Mouse (Mus musculus) intestine, postnatal 0 days (tissue): ENCODE results near the gene Ncbp1. TPM values are rescaled to one million over a fixed set of nuclear protein-coding genes. Genes with fewer than 3 reads are reported as not detected.

ENCODE experiments used
- ATAC-seq: fragments of 200-750 bp; cut with Nextera tagmentation; 2 replicates; pipeline ENCODE4 v1.8.0; 2017; ENCODE audit warnings: mild to moderate bottlenecking, moderate TSS enrichment, moderate library complexity
- H3K27ac ChIP-seq: fragments of 300-500 bp; sonication (generic); 2 replicates; pipeline ENCODE4 v1.5.1; 2014; ENCODE audit warnings: mild to moderate bottlenecking, low read depth, low read length, moderate library complexity
- H3K27me3 ChIP-seq: fragments of 300-500 bp; sonication (generic); replicated peaks from 2 replicates; pipeline ENCODE4 v1.6.1; 2014; ENCODE audit warnings: low read length, mixed read lengths; ENCODE audit not compliant: control insufficient read depth, insufficient read depth
- H3K36me3 ChIP-seq: fragments of 300-500 bp; sonication (generic); 2 replicates; pipeline ENCODE4 v1.6.1; 2014; ENCODE audit warnings: mild to moderate bottlenecking, moderate library complexity; ENCODE audit not compliant: control insufficient read depth, insufficient read depth
- H3K4me1 ChIP-seq: fragments of 300-500 bp; sonication (generic); replicated peaks from 2 replicates; pipeline ENCODE4 v1.6.1; 2014; ENCODE audit warnings: antibody characterized with exemption, low read length, mixed read lengths; ENCODE audit not compliant: control insufficient read depth, insufficient read depth
- H3K4me2 ChIP-seq: fragments of 300-500 bp; sonication (generic); replicated peaks from 2 replicates; pipeline ENCODE4 v1.6.1; 2014; ENCODE audit warnings: low read depth, mild to moderate bottlenecking, moderate library complexity
- H3K4me3 ChIP-seq: fragments of 300-500 bp; sonication (generic); 2 replicates; pipeline ENCODE4 v1.5.1; 2014; ENCODE audit warnings: low read depth, low read length
- H3K9ac ChIP-seq: fragments of 300-500 bp; sonication (generic); 2 replicates; pipeline ENCODE4 v1.6.1; 2014; ENCODE audit warnings: mild to moderate bottlenecking, low read depth, low read length
- H3K9me3 ChIP-seq: fragments of 300-500 bp; sonication (generic); 2 replicates; pipeline ENCODE4 v1.6.1; 2016; ENCODE audit warnings: mixed run types; ENCODE audit not compliant: control insufficient read depth
- CTCF ChIP-seq: sonication (generic); IDR thresholded peaks from 2 replicates; pipeline ENCODE4 v1.5.1; 2016; ENCODE audit warnings: low read depth, mild to moderate bottlenecking, control low read depth, antibody characterized with exemption, moderate library complexity
- WGBS: fragments of 180-500 bp; shearing (Covaris S2); extraction: QIAGEN DNeasy Blood & Tissue Kit; methylation state at CpG from one replicate; pipeline ENCODE4 v1.1.7; 2014; 5-methylcytosine and 5-hydroxymethylcytosine counted together
- polyA plus RNA-seq: library from polyadenylated mRNA; unstranded; fragments of >200 nt; fragmentation: Nextera tagmentation; extraction: Ambion mirVana; gene quantifications from 2 replicates; pipeline ENCODE4 v1.2.1, GENCODE M21; 2015

The Ncbp1 gene
- polyA plus RNA-seq, 1 experiment from 2014 or later, result 21.7 TPM

DNA sequence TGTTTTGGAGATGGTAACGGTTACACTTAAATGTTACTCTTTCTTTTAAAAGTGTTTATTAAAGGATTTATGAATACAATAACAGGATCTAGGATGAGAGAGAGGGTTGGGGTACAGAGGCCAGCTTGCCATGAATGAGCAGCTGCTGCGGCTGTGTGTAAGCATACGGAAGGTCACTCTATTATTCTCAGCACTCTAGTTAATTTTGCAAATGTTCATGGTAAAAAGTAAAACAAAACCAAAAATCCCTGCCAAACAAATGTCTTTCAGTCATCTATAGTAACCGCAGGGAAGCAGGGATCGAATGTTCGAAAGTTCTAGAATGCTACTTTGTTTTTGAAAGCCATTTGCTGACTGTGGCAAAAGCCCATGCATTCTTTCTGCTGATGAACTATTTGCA, 15.1 kb upstream of the Ncbp1 start:
- TF ChIP-seq CTCF, result no peak
- Histone ChIP-seq H3K27ac (no peak overlapping the region), H3K4me1 (no peaks in the 10 kb centered on the region), H3K36me3 (peaks cover 71% of the 10 kb centered on the region), H3K9ac (no peak overlapping the region), H3K4me3 (no peak overlapping the region), H3K4me2 (no peak overlapping the region), H3K9me3 (no peaks in the 10 kb centered on the region), H3K27me3 (no peaks in the 10 kb centered on the region)
- no peak for ATAC-seq
- 78% methylated on average over 6 of the region's 6 CpGs for whole genome bisulfite sequencing

DNA sequence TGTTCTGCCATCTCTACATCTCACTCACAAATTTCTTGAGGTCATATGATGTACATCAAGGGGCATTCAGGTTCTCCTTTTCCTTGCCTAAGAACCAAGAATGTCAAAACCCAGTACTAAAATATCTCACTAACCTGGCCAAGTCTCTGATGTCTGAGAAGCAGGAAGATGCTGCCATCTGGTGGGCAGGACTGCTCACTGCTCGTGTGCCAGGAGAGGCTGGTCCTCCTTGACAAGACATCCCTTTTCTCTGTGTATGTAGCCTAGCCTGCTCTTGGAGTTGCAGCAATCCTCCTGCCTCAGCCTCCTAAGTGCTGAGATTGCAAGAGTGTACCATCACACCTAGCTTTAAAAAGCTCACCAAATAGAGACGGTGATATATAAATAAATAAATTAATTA, 11.9 kb upstream of the Ncbp1 start:
- no peaks in the 10 kb centered on the region for H3K27me3 ChIP-seq
- H3K9me3 ChIP-seq, result no peaks in the 10 kb centered on the region
- peaks cover 73% of the 10 kb centered on the region for H3K36me3 ChIP-seq
- H3K4me2 ChIP-seq, result no peak overlapping the region
- ATAC-seq, result no peak
- H3K4me3 ChIP-seq, result no peak overlapping the region
- WGBS, result 46% methylated on average over 2 of the region's 2 CpGs
- no peak overlapping the region for H3K27ac ChIP-seq
- H3K4me1 ChIP-seq, result no peaks in the 10 kb centered on the region
- H3K9ac ChIP-seq, result no peak overlapping the region
- TF ChIP-seq CTCF, result peak; percentile 95

DNA sequence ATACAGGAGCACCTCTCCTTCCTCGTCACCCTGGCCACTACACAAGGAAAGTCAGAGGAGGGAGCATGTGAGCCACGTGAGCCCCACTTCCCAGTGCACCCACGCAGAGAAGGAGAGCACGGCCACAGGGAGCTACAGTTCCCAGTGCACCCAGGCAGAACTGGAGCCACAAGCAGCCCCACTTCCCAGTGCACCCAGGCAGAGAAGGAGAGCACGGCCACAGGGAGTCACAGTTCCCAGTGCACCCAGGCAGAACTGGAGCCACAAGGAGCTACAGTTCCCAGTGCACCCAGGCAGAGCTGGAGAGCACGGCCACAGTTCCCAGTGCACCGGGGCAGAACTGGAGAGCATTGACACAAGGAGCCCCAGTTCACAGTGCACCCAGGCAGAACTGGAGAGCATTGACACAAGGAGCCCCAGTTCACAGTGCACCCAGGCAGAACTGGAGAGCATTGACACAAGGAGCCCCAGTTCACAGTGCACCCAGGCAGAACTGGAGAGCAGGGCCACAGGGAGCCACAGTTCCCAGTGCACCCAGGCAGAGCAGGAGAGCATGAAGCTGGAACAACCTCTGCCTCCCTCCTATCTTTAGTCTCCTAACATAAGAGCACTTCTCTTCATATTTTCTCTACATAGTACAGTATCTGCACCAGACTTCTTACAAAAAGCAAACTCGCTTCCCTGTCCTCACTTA, 9.0 kb upstream of the Ncbp1 start:
- Histone ChIP-seq H3K4me2 (no peak overlapping the region), H3K36me3 (peaks cover 76% of the 10 kb centered on the region), H3K9me3 (no peaks in the 10 kb centered on the region), H3K27me3 (no peaks in the 10 kb centered on the region), H3K9ac (no peak overlapping the region), H3K4me3 (no peak overlapping the region), H3K27ac (no peak overlapping the region), H3K4me1 (no peaks in the 10 kb centered on the region)
- no peak for TF ChIP-seq CTCF
- 92% methylated on average over 8 of the region's 8 CpGs for WGBS
- ATAC-seq, result no peak

DNA sequence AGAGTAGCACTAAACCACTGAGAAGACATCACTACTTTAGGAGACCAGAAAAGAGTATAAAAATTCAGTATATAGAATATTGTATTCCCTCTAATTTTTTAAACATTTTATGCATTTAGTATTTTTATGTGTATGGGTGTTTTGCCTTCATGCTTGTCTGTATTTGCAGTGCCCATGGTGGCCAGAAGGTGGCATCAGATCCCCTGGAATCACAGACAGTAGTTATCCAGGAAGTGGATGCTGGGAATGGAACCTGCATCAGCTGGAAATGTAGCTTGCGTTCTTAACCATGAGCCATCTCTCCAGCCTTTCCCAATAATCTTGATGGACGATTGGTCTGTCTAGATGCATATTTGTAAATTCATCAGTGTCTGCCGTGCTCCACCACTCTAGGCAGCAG, 8.2 kb upstream of the Ncbp1 start:
- Histone ChIP-seq H3K27ac (no peak overlapping the region), H3K9ac (no peak overlapping the region), H3K4me3 (no peak overlapping the region), H3K9me3 (no peaks in the 10 kb centered on the region), H3K27me3 (no peaks in the 10 kb centered on the region), H3K4me2 (no peak overlapping the region), H3K36me3 (peaks cover 73% of the 10 kb centered on the region), H3K4me1 (no peaks in the 10 kb centered on the region)
- ATAC-seq, result no peak
- WGBS, result 64% methylated on average over 3 of the region's 3 CpGs
- peak; percentile 86 for TF ChIP-seq CTCF

DNA sequence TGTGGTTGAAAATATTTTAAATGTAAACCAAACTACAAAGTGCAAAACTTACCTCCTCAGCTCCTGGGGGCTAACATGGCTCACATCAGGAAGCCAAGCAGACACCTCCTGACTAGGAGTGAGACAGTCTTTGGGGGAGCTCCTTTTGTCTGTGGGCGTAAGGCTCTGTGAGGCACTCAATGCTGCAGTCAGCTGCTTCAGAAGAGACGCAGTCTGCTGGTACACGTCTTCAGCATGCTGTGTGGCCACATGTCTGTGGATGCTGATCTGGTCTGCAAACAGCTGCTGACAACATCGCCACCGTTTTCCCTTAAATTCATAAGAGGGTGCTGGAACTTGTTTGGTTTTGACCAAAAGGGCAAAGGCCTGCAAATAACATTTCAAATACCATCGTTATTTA, 6.6 kb upstream of the Ncbp1 start:
- Histone ChIP-seq H3K4me1 (no peaks in the 10 kb centered on the region; the same call in 1 of the 2 replicates), H3K4me2 (no peak overlapping the region), H3K27ac (no peak overlapping the region), H3K36me3 (peaks cover 63% of the 10 kb centered on the region), H3K27me3 (no peaks in the 10 kb centered on the region), H3K9ac (no peak overlapping the region), H3K4me3 (no peak overlapping the region), H3K9me3 (no peaks in the 10 kb centered on the region)
- WGBS, result 84% methylated on average over 6 of the region's 6 CpGs
- no peak for ATAC-seq
- TF ChIP-seq CTCF, result no peak

DNA sequence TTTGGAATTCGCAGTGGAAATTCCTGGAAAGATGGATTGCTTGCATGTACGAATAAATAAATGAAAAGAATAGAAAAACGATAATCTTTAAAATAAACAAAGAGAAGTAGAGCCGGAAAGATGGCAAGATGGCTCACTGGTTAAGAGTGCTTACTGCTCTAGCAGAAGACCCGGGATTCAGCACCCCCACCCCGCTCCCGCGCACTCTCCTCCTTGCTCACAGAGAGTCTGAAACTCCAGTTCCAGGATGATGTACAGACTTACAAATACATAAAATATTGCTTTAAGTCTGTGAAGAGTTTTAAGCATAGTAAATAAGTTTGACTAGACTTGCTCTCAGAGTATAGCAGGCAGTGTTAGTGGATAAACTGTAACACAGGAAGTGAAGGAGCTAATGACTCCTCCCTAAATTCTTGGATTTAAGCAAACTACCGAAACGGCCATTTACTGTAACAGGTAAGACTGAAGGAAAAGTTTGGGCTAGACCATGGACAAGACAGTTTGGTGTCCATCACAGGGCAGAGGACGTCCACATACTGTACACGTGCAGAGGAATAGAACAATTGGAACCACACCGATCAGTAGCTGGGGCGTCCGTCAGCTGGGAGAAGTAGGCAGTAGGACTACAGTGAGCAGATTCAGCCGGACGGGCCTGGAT, 655 bp upstream of the Ncbp1 start:
- H3K27me3 ChIP-seq, result no peaks in the 10 kb centered on the region
- peak overlapping the region; percentile 88 for H3K9ac ChIP-seq
- peak overlapping the region; percentile 99 for H3K27ac ChIP-seq
- H3K36me3 ChIP-seq, result peaks cover 20% of the 10 kb centered on the region
- TF ChIP-seq CTCF, result no peak
- no peaks in the 10 kb centered on the region for H3K9me3 ChIP-seq
- 3% methylated on average over 17 of the region's 17 CpGs for WGBS
- H3K4me3 ChIP-seq, result peak overlapping the region; percentile 92
- ATAC-seq, result peak; percentile 48; the same call in 1 of the 2 replicates
- H3K4me1 ChIP-seq, result no peaks in the 10 kb centered on the region; the same call in 1 of the 2 replicates
- H3K4me2 ChIP-seq, result peak overlapping the region; percentile 74
